Mouse (Mus musculus) CD4-positive helper T cell, adult 2 months (primary cell): ENCODE data around the gene Tle3.
A peak's percentile ranks its signal among the peaks of the same experiment; 100 is the strongest.

Experiments used
- DNase-seq: peaks from one replicate; pipeline ENCODE4 v3.0.0-alpha.2; 2012; ENCODE audit warnings: low read depth, missing footprints, low spot score

Tle3 gene

GRCm38 (mm10) chr9:61371755-61372509, at the start of gene Tle3:
TSS of gene Tle3 (plus strand) at chr9:61372366.
- peak; percentile 98 for DNase-seq

- DNase-seq, result no peak
Measured at GRCm38 (mm10) chr9:61323221-61323620, 48.9 kb upstream of the Tle3 start.

GRCm38 (mm10) chr9:61323879-61324278, 48.3 kb upstream of the Tle3 start:
- DNase-seq, result no peak

GRCm38 (mm10) chr9:61324354-61324753, 47.8 kb upstream of the Tle3 start:
- no peak for DNase-seq

GRCm38 (mm10) chr9:61325012-61325411, 47.2 kb upstream of the Tle3 start:
- no peak for DNase-seq

GRCm38 (mm10) chr9:61325931-61326351, 46.2 kb upstream of the Tle3 start:
- DNase-seq, result no peak

- no peak for DNase-seq
Measured at GRCm38 (mm10) chr9:61326922-61327321, 45.2 kb upstream of the Tle3 start.

- no peak for DNase-seq
Measured at GRCm38 (mm10) chr9:61328173-61328572, 44.0 kb upstream of the Tle3 start.

GRCm38 (mm10) chr9:61330747-61331146, 41.4 kb upstream of the Tle3 start:
- no peak for DNase-seq

GRCm38 (mm10) chr9:61332226-61332936, 39.8 kb upstream of the Tle3 start:
- peak; percentile 65 for DNase-seq

- no peak for DNase-seq
Measured at GRCm38 (mm10) chr9:61336179-61336578, 36.0 kb upstream of the Tle3 start.

GRCm38 (mm10) chr9:61336591-61337587, 35.3 kb upstream of the Tle3 start:
- DNase-seq, result no peak

GRCm38 (mm10) chr9:61337665-61338064, 34.5 kb upstream of the Tle3 start:
- no peak for DNase-seq

- no peak for DNase-seq
Measured at GRCm38 (mm10) chr9:61339311-61339710, 32.9 kb upstream of the Tle3 start.

GRCm38 (mm10) chr9:61340333-61340732, 31.8 kb upstream of the Tle3 start:
- no peak for DNase-seq

GRCm38 (mm10) chr9:61342297-61342696, 29.9 kb upstream of the Tle3 start:
- DNase-seq, result no peak

GRCm38 (mm10) chr9:61344684-61345083, 27.5 kb upstream of the Tle3 start:
- DNase-seq, result no peak

GRCm38 (mm10) chr9:61347011-61347410, 25.2 kb upstream of the Tle3 start:
- DNase-seq, result no peak

- no peak for DNase-seq
Measured at GRCm38 (mm10) chr9:61348036-61348435, 24.1 kb upstream of the Tle3 start.

- no peak for DNase-seq
Measured at GRCm38 (mm10) chr9:61348616-61349015, 23.6 kb upstream of the Tle3 start.

GRCm38 (mm10) chr9:61349697-61350096, 22.5 kb upstream of the Tle3 start:
- no peak for DNase-seq

GRCm38 (mm10) chr9:61351164-61351563, 21.0 kb upstream of the Tle3 start:
- no peak for DNase-seq
